Mouse (Mus musculus) ES-Bruce4 (cell line): ENCODE data around the gene Asb16. TPM values are rescaled to one million over a fixed set of nuclear protein-coding genes. Genes with fewer than 3 reads are reported as not detected.

ENCODE experiments used
- H3K27ac ChIP-seq: 2 replicates; pipeline ENCODE4 v1.5.1; 2012; ENCODE audit warnings: low read length, inconsistent platforms; ENCODE audit not compliant: insufficient read depth
- H3K27me3 ChIP-seq: 2 replicates; pipeline ENCODE4 v1.6.1; 2012; ENCODE audit warnings: mild to moderate bottlenecking, low read length, inconsistent platforms; ENCODE audit not compliant: control insufficient read depth, poor library complexity, insufficient read depth, severe bottlenecking
- H3K36me3 ChIP-seq: 2 replicates; pipeline ENCODE4 v1.6.1; 2012; ENCODE audit warnings: inconsistent platforms, mild to moderate bottlenecking, low read length, moderate library complexity; ENCODE audit not compliant: control insufficient read depth, poor library complexity, insufficient read depth, severe bottlenecking
- H3K4me1 ChIP-seq: one replicate; pipeline ENCODE4 v1.8.1; 2011; ENCODE audit warnings: low read length; ENCODE audit not compliant: control insufficient read depth, insufficient read depth
- H3K4me3 ChIP-seq: 2 replicates; pipeline ENCODE4 v1.5.1; 2011; ENCODE audit warnings: low read depth, mild to moderate bottlenecking, low read length
- H3K9ac ChIP-seq: 2 replicates; pipeline ENCODE4 v1.6.1; 2012; ENCODE audit warnings: low read depth, mild to moderate bottlenecking, inconsistent platforms; ENCODE audit not compliant: poor library complexity, severe bottlenecking
- H3K9me3 ChIP-seq: replicated peaks from 2 replicates; pipeline ENCODE4 v1.6.1; 2012; ENCODE audit warnings: mild to moderate bottlenecking, low read length, inconsistent platforms; ENCODE audit not compliant: control insufficient read depth, poor library complexity, insufficient read depth, severe bottlenecking
- CTCF ChIP-seq: IDR thresholded peaks from one replicate; pipeline ENCODE4 v1.8.1; 2011; ENCODE audit warnings: low read depth, low read length
- EP300 ChIP-seq: IDR thresholded peaks from 2 replicates; pipeline ENCODE4 v1.6.1; 2011; ENCODE audit warnings: low read depth, low read length; ENCODE audit not compliant: insufficient read depth
- POLR2A ChIP-seq: IDR thresholded peaks from one replicate; pipeline ENCODE4 v1.8.1; 2011; ENCODE audit warnings: low read length; ENCODE audit not compliant: insufficient read depth
- polyA plus RNA-seq: library from polyadenylated mRNA; stranded (reverse); fragments of >200 nt; gene quantifications from 2 replicates; pipeline ENCODE4 v1.2.4, GENCODE M21; 2011; ENCODE audit warnings: low read depth; ENCODE audit not compliant: missing spikeins, insufficient read depth, insufficient read length

Asb16 gene
- polyA plus RNA-seq, 1 experiment: 0.70 TPM

- no peak overlapping the region for H3K4me3 ChIP-seq
- H3K9ac ChIP-seq: 0 out of 2 replicates have a peak overlapping the region, but pooled peaks have one; percentile 99
- H3K27ac ChIP-seq: no peak overlapping the region
These were observed 25.9 kb downstream of the Asb16 start for GRCm38 (mm10) chr11:102294416-102294815.

GRCm38 (mm10) chr11:102294887-102295597 is 26.5 kb downstream of the Asb16 start:
- Histone ChIP-seq H3K9ac (peak overlapping the region; percentile 99), H3K27me3 (no peaks in the 10 kb centered on the region), H3K9me3 (no peaks in the 10 kb centered on the region), H3K36me3 (peaks cover 35% of the 10 kb centered on the region), H3K4me3 (peak overlapping the region; percentile 64), H3K27ac (no peak overlapping the region), H3K4me1 (peaks cover 3% of the 10 kb centered on the region)
- no peak for TF ChIP-seq CTCF
- TF ChIP-seq EP300: no peak
- no peak for TF ChIP-seq POLR2A

More at GRCm38 (mm10) chr11:102294416-102294815, 25.9 kb downstream of the Asb16 start:
- H3K36me3 ChIP-seq: peaks cover 35% of the 10 kb centered on the region
- no peaks in the 10 kb centered on the region for H3K27me3 ChIP-seq
- no peak for TF ChIP-seq CTCF
- no peak for TF ChIP-seq POLR2A
- peaks cover 3% of the 10 kb centered on the region for H3K4me1 ChIP-seq
- H3K9me3 ChIP-seq: no peaks in the 10 kb centered on the region

DNA sequence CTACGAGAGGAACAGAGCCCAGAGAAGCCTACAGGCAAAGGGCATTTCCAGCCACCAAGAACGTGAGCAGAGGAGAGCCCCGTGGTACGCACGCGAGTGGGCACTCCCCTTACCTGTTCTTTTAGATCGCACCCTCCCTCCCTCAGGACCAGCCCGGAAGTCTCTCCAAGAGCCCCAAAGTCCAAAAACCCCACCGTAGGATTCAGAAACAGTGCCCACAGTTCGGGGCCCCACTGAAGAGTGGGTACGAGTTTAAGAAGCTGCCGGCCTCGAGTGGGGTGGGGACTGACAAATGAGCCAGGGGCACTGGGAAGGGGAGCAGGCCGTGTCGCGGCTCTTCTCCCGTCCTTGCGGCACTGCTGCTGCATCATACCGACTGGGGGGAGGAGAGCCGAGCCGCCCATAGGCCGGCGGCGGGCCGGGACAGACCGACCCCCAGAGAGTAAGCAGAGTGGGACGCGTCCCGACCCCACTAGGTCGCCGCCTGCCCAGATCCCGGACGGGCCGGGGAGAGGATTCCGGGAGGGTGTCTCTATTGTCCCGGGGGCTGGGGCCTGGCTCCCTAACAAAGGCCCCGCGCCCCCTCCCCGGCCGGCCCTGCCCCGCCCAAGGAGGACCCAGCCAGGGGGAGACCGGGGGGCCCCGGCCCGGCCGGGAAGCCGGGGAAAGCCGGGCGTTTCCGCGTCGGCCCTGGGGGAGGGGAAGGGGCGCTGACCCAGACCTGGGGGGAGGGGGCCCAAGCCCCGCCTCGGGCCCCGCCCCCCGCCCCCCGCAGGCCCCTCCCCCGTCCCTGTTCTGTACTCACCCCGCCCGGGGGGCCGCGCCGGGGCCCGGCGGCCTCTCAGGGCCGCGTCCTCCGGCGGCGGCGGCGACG is 27.3 kb downstream of the Asb16 start:
- Histone ChIP-seq H3K9ac (peak overlapping the region; percentile 99), H3K27me3 (no peaks in the 10 kb centered on the region), H3K27ac (0 out of 2 replicates have a peak overlapping the region, but pooled peaks have one; percentile 43), H3K36me3 (peaks cover 35% of the 10 kb centered on the region), H3K4me3 (peak overlapping the region; percentile 64), H3K4me1 (peaks cover 3% of the 10 kb centered on the region), H3K9me3 (no peaks in the 10 kb centered on the region)
- TF ChIP-seq CTCF: no peak
- no peak for TF ChIP-seq EP300
- TF ChIP-seq POLR2A: no peak

DNA sequence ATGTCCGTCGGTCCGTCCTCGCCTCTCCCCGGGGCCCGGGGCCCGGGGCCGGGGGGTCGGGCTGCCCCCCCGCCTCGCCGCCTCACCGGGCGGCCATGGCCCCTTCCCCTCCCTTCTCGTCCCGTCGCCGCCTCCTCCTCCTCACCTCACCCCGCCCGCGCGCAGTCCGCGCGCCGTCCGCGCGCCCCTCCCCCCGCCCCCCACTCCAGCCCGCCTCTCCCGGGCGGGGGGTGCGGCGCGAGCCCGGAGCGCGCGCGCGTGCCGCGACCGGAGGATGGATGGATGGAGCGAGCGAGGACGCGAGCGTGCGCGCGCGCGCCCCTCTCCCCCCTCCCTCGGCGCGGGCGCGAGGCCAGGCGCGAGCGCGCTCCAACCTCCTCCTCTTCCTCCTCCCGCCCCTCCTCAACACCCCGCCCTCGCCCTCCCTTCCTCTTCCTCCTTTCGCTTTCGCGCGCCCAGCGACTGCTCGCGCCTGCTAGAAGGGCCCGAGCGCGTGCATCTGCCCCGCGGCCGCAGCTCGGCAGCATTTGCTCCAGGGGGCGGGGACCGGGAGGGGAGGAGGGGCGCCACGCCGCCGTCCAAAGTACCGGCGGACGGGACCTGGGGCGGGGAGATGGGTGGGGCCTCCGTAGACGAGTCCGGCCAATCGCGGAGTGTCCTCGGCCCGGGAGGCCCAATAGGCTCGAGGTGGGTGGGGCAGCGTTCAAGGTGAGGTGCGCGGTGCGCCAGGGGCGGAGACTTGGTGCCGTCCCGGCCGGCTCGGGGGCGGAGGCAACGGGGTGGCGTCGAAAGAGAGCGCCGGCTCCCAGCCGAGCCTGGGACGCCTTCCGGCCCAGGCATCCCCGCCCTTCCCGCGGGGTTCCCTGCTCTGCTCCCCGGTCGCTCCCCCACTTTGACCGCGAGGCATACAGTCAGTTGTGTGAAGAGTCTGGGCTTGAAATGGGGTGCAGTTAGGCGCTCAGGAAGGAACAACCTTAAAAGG is 28.2 kb downstream of the Asb16 start, which contains the start of gene Atxn7l3:
Gene Atxn7l3, minus strand, starts transcription at position 141 of the 982 bp plus-strand sequence.
- H3K36me3 ChIP-seq: peaks cover 27% of the 10 kb centered on the region
- H3K9me3 ChIP-seq: no peaks in the 10 kb centered on the region
- TF ChIP-seq POLR2A (peak; percentile 64), CTCF (no peak), EP300 (0 out of 2 replicates have a peak, but pooled peaks have one; percentile 5)
- H3K4me1 ChIP-seq: peaks cover 3% of the 10 kb centered on the region
- no peaks in the 10 kb centered on the region for H3K27me3 ChIP-seq
- H3K4me3 ChIP-seq: peak within 1 kb of the TSS; percentile 80
- H3K27ac ChIP-seq: peak within 1 kb of the TSS; percentile 92
- H3K9ac ChIP-seq: peak within 1 kb of the TSS; percentile 99

GRCm38 (mm10) chr11:102297577-102298556 is 29.3 kb downstream of the Asb16 start:
- TF ChIP-seq CTCF (no peak), POLR2A (no peak), EP300 (no peak)
- H3K27me3 ChIP-seq: no peaks in the 10 kb centered on the region
- H3K4me3 ChIP-seq: peak overlapping the region; percentile 80
- peaks cover 3% of the 10 kb centered on the region for H3K4me1 ChIP-seq
- peak overlapping the region; percentile 92 for H3K27ac ChIP-seq
- H3K36me3 ChIP-seq: peaks cover 16% of the 10 kb centered on the region
- peak overlapping the region; percentile 99 for H3K9ac ChIP-seq
- no peaks in the 10 kb centered on the region for H3K9me3 ChIP-seq
